Mouse (Mus musculus) retina, embryonic 14.5 days (tissue): ENCODE data around the gene Rex1bd.

Source experiments
- DNase-seq: peaks from one replicate; pipeline ENCODE4 v3.0.0-alpha.2; 2015; ENCODE audit warnings: low spot score

The Rex1bd gene

DNA sequence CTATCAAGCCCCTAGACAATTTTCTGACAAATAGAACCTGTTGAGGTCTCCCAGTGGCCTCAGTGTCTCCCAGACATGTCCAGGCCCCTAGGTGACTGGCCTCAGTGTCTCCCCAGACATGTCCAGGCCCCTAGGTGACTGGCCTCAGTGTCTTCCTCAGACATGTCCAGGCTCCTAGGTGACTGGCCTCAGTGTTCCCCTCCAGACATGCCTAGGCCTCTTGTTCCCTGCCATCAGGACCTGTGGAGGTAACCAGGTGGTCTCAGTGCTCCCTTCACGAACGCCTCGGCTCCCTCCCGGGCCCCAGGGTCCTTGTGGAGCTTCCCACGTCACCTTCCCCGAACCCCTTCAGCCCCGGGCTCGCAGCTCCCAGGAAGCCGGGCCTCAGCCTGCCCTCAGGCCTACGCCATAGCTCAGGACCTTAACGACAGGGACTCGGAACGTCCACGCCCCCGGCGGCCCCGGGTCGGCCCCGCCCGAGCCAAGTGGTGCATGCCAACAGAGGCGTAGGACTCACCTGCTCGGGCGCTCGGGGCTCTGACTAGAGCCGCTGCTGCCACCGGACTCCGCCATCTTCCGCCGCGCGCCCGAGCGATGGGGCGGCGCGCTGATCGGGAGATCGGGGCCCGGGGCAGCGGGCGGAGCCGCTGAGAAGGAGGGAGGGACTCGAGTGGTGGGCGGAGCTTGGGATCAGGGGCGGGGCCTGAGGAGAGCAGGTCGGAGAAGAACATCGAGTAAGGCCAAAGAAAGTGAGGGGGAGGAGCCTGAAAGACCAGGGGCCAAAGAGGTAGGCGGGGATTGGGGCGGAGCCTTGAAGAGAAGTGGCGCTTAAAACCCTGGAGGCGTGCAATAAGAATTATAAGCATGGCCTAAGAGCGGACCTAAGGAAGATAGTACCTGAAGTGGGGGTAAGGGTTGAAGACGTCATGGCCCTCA, 30.0 kb downstream of the Rex1bd start, which contains the start of gene Klhl26:
TSS of gene Klhl26 (minus strand) at position 636 of the 936 bp plus-strand sequence.
- peak; percentile 95 for DNase-seq

DNA sequence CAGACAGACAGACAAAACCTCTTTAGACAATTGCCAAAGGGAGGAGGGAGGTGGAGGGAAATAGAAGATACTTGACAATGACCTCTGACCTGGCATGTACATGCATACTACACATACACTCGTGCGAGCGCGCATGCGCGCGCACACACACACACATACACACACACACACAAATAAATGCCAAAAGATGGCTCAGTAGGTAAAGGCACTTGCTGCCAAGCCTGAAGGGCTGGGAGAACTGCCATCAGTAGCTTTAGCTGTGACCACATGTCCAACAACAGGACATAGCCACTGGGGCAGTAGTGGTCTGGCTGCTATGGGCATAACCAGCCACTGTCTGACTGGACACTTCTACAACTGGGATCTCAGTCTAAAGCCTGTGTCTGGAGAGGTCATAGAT, 34.7 kb downstream of the Rex1bd start:
- no peak for DNase-seq

DNA sequence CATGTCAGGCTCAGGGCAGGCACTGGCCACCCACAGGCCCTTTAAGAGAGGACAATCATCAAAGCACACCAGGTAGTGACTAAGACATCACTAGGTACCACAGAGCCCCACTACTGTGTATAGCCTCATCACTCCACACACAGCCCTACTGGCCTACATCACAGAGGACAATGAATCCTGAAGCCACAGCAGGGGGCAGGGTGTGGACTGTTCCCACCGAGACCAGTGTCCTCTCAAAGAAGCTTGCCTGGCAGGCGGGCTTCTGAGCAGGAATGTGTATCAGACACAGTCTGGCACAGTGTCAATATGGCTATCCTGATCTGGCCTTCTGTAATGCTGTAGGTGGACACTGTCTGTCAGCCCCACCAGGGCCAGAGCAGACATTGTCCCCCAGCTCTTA, 36.6 kb downstream of the Rex1bd start:
- no peak for DNase-seq

DNA sequence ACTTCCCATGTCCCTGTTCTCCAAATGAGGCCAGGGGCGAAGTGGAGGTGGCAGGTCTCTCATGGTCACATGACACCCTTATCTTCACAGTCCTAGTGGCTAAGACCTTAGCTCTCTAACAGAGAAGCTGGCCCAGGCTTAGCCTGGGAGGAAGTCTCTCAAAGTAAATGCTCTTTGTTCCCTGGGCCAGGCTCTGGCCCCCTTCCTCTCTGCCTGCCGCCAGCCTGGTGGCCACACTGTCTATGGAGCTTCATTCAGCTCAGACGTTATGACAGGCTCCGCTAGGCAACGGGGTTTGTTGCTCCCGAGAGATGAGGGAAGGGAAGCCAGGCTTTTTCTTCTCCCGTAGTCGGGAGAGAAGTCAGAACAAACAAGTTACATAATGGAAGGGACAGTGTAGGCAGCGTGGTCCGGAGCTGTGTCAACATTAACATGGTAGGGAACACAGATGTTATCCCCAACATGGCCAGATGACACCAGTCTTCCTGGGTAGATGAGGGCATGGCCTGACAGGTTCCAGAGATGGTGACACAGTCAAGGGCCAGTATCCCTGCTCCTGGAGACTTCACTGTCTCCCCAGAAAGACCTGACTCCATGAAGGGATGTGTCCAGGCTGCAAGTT, 37.1 kb downstream of the Rex1bd start:
- DNase-seq, result no peak

DNA sequence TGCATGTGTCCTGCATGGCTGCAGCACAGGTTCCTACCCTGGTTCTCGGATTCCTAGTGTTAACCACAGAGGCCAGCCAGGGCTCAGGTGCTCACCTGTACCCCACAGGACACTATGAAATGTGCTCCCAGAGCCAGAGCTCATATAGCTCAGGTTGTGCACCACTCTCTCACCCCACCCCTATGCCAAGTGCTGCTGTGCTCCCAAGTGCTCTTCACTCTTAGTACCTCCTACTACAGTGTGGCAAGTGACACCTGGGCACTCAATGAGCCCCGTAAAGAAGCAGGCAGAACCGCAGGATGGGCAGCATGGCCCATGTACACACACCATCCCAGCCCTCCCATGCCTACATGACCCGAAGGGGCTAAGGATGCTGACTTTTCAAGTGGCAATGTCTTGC, 37.8 kb downstream of the Rex1bd start:
- no peak for DNase-seq

DNA sequence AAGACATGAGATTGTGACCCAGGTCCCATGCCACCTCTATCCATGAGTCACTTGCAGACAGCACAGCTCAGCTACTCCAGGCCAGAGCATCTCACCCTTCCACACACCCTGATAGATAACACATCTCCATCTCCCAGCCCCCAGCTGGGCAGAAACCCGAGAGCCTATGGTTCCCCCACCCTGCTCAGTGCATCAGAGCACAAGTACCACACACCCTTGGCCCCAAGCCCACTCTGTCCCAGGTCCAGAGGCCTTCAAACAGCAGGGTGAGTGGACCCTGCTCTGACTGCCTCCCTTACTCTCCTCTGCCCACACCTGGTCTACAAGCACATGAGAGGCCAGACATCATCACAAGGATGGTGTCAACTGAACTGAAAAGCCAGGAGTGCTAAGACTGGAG, 38.6 kb downstream of the Rex1bd start:
- no peak for DNase-seq

DNA sequence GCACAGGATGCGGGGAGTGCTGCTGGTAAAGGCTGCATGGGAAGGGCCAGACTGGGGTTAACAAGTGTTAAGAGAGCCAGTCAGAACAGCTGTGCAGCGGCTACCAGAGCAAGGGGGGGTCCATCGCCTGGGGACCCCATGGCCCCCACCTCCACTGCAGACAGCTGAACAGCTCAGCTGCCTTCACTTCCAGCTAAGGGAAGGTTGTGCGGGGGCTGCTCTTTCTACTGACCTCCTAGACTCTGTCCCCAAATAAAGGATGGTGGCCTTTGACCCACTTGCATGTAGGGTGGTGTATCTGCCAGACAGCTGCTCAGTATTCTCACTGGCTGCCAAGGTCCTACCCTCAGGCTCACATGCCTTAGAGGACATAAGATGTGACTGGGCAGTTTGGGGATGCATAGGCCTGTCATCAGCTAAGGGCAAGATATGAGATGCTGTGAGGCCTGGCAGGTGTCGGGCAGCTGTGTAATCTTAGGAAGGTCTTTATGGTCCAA, 39.3 kb downstream of the Rex1bd start:
- no peak for DNase-seq

DNA sequence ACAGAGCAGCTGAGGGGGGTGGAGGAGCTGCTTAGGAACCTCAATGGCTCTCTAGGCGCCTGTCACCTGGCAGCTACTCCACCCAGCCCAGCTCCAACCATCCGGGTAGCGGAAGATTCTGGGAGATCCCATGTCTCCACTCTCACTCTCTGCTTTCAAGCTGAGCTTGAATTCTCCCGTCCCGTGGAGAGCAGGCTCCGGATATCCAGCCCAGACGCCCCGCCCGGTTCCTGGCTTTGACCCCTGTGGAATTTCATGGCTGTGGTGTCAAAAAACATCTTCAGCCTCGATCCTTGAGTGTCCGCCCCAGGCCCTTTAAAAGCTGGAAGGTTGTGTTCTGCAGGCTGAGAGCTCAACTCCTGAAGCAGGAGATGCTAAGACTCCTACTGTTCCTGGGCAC, 39.8 kb downstream of the Rex1bd start:
- no peak for DNase-seq

DNA sequence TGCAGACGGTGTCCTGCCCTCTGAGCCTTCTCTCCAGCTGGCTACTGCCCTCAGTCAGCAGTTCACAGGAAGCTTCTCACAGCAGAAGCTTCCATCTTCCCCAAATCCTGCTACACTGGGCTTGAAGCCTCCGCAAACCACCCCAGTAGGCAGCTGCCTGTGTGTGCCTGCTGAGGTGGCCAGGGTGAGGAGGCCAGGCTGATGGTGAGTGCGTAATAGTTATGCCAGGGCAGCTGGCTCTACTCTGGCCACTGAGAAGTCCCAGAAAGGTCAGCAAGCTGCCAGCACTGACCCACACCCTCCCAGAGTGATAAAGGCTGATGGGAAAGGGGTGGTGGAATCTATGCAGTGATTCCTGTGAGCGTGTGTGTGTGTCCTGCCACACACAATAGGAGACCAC, 40.2 kb downstream of the Rex1bd start:
- no peak for DNase-seq

DNA sequence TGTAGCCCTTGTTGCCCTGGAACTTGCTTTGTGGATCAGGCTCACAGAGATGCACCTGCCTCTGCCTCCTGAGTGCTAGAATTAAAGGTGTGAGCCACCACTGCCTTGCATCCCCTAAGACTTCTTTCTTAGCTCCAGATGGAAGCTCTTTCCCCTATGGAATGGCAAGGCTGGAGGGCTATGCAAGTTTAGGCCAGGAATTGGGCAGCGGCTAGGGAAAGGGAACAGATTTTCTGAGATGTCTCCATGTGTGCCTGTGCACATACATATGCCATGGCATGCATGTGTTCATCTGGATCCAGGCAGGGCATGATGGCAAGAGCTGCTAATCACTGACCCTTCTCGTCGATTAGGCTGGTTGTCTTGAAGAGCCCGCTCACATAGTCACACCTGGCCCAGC, 40.9 kb downstream of the Rex1bd start:
- DNase-seq, result no peak

DNA sequence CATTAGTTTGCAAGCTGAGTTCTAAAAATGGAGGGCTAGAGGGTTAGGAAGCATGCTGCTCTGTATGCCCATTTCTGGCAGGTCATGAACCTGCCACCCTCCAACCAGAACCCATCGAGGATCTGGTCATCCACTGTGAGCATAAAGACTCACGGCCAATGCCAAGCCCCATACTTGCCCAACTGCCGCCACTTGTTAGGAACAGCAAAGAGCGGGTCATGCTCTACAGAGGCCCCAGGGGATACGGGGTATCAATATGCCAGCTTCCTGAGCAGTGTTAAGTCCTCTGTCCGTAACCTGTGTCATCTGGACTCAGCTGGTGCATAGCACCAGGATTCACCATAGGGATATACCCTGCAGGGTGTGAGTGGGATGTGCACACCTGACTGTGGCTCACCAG, 42.4 kb downstream of the Rex1bd start:
- DNase-seq, result no peak

DNA sequence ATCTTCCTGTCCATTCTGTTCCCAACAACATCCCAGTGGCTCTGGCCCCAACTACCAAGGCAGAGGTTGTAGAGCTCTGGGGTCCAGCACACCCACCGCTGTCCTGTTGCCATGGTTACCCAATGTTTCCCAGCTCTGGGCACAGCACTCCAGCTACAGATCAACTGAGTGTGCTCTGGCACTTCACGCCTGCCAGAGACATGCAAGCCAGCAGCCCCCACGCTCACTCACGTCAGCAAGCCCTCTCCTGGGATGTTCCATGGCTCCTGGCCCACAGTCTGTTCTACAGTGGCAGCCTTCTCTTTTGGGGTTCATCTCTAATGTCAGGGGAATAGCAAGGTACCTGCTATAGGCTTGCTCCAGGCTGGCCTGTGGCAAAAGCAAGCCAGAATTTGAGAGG, 43.2 kb downstream of the Rex1bd start:
- DNase-seq, result no peak

DNA sequence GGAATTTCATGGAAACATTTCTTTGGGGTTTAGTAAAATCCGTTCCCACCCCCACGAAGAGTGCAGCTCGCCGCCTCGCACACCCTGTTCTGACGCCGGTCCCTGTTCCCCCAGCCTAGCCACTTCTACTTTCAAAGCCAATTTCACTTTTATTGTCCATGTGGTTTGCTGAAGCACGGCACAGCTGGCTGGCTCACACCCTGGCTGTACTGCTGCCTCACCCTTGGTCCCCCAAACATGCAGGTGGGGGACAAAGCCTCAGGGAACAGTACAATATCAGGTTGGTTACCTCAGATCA, 44.1 kb downstream of the Rex1bd start:
- no peak for DNase-seq

DNA sequence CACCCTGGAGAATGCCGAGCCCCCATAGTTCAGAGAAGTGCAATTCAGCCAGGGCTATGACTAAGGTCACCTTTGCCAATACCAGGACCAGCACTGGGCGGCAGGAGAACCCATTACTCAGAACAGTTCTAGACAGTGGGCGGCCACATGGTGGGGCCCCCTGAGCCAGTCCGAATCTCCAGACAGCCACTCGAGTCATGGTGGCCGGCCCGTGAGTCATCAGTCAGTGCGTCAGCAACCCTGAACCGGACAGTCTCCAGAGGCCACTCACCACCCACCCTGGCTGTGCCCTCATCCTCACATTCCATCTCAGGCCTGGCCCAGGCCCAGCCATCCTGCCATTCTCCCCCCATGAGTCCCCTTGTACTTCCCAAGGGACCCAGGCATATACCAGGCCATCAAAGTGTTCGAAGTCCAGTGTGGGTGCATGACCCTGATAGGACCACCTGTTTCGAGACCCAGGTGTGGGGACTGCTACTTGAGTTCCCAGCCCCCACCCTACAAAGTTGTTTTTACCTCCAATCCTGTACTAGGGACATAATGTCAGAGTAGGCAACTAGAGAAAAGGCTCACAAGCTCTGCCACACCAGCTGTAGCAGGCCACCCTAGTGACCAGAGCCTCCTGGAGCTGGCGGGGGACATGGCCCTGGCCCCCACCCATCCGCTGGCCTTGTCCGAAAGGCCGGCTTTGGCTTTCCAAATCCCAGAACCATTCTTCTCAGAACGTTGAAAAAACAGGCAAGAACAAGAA, 44.6 kb downstream of the Rex1bd start:
- no peak for DNase-seq

DNA sequence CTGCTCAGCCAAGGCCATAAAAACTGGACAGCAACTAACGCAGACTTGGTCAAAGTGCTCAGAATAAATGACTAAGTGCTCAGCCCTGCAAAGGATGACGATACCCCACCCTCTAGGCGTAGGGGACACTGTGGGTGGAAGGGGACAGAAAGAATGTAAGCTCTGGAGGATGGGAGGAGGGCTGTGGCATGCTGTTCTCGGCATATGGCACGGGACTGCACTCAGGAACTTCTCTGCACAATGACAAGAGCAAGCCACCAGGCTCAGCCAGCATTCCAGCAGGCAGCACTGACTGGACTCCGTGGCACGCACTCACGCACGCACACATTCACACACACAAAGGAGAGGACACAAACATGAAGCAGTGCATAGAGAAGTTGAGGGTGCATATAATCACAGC, 45.9 kb downstream of the Rex1bd start:
- DNase-seq, result no peak

DNA sequence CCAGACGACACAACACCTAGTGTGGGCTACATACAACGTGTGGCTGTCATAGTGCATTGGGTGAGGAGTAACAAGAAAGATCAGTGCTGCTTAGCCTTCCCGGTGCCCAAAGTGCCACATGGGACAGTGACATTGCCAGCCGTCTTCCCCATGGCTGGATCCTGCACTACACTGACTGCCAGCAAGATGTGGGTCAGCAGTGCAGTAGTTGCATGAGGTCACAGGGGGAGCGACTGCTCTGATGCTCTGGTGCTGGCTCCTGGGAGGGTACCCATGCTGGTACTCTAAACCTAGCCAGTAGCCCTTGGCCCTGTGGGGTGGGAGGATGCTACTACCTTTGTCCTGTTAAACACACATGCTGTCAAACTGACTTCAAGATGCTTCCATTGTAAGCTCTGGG, 46.4 kb downstream of the Rex1bd start:
- no peak for DNase-seq

DNA sequence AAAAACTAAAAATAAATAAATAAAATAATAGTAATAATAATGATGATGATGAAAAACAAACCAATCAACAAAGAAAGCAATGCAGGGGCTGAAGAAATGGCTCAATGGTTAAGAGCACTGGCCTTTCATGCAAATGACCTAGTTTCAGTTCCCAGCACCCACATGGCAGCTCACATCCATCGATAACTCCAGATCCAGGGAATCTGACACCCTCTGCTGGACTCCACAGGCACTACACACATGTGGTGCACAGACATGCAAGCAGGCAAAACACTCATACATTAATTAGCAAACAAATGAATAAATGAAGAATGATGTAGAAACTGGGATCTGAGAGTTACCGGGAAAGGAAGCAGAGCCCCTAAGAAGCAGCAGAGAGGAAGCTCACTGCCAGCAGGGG, 46.9 kb downstream of the Rex1bd start:
- no peak for DNase-seq

DNA sequence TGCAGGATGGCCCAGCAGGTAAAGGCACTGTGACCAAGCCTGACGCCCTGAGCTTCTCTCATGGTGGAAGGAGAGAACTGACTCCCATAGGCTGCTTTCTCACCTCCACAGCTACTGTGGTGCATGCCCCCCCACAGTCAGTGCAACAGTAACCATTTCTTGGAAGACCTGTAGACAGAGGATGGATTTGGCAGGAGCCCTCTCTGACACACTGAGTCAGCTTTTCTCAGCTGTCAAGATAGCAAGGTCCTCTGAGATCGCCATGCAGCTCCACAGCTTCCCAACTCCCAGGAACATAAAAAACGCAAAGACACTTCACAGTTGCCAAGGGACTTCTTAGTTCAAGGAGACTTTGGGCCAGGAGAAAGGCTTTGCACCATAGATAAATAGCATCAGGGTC, 48.1 kb downstream of the Rex1bd start:
- no peak for DNase-seq

DNA sequence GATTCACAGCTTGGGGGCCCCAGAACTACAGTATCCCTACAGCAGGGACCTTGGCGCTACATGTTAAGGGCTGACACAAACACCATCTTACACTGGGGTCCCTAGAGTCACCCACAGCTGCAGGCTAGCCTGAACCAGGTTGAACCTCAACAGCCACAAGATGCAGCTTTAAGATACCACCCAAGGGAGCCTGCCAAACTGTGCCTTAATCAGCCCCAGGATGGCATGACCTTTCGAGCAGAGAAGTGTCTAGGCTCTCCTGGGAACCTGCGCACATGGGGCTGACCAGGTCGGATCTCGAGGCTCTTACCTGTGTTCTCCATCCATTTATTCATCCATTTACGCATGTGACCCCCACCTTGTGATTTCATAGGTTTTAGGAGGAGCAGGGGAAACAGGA, 48.7 kb downstream of the Rex1bd start:
- no peak for DNase-seq

DNA sequence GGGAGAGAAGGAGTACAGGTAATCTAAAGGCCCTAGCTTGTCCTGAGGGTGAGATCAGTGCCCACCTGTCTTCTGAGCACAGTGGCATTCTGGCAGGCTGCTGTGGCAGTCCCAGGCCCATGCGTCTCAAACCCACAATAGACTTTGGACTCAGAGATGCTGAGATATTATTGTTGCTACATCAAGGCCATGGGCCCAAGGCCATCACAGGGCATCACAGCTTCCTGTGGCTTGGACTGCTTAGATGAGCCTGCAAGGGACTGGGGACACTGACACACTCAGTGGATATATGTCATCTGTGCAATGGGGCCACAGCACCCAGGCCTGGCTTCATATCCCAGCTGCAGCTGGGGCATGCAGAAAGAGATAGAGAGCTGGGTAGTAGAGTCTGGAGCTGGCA, 49.6 kb downstream of the Rex1bd start:
- DNase-seq, result no peak
